Mouse (Mus musculus): Measurements from ENCODE around the gene Mdm2.
"Not testable (repeated sequence)": the region's sequence is repeated elsewhere in the genome, so short reads cannot be mapped to it uniquely, and the experiment has no call there.

The Mdm2 gene

GRCm38 (mm10) chr10:117710604-117711141 is at the start of gene Mdm2:
Mdm2 (minus strand) TSS chr10:117710758.
- DNase-seq (ENCODE audit: low read depth): peak; percentile 99

DNA sequence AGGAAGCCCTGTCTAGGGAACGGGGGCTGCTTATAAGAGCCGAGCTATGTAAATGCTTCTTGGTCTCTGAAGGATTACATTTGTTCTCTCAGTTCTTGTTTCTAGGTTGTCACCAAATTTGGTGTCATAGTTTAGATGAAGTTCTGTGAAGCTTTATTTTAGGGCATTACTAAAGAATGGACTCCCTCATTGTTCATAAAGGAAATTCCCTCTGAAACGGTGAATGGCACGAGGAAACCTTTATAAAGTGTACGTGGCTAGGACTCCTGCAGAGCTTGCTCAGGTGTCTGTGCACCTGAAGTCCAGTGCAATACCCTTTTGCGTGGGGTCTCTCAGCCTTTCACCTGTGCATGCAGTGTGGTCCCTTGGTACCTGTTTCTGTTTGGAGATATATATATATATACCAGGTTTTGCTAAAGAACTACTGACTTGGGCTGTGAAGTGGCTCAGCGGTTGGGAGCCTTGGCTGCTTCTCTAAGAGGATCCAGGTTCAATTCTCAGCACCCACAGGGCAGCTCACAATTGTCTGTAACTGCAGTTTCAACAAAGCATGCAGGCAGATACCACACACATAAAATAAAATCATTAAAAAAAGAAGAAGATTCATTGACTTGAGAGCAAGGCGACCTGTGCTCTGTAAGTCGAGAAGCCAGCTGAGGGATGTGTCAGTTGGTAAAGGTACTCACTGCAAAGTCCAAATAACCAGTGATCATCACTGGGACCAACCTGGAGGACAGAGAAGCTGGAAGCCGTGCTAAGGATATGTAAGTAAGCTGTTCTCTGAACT is 49.5 kb upstream of the Mdm2 start:
- DNase-seq (ENCODE audit: low read depth): no peak

DNA sequence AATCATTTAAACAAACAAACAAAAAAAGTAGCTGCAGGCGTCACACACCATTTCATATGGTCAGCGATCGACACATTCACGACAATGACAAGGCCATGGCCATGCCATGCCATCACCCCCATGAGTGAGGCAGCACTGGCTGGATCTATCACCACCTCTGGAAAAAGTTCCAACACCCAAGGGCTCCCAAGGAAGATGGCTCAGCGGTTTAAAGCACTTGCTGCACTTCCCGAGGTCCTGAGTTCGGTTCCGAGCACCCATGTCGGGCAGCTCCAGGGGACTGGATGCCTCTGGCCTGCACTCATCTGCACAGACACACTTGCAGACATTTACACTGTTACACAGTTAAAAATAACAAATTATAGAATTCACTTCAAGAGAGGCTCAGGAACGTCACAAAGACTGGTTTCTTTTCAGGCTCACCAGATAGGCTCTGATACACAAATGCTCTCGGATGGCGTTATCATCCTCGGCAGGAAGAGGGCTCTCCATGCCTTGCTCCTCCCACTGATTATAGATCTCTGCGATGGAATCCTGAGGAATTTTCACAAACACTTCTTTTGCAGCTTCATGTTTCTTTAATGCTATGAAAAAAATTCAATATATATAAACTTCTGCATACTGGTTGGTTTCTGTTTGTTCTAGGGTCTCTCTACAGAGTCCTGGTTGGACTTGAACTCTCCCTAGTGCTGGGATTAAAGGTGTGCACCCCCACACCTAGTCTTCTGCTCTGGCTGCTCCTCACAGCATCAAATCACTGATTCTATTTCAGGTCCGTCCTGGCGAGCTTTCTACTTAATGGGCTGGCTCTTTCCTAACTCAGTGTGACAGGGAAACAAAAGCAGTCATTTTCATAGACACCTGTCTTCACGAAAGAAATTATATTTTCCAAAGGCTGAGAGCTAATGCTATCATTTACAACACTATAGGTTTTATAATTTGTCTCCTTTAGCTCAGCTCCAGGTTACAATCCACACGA is 48.5 kb upstream of the Mdm2 start:
- DNase-seq (ENCODE audit: low read depth): no peak

DNA sequence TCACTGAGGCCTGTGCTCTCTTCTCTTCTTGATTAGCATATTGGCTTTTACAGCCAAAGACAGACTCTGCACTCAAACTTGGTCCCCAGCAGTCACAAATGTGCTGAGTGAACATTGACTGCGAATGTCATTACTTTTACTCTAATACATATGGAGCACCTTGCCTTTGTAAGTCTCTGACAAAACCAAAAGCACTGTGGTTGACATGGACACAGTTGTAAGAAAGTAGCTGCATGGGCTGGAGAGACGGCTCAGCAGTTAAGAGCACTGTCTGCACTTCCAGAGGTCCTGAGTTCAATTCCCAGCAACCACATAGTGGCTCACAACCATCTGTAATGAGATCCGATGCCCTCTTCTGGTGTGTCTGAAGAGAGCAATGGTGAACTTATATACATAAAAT is 47.8 kb upstream of the Mdm2 start:
- DNase-seq (ENCODE audit: low read depth): not testable (repeated sequence)

DNA sequence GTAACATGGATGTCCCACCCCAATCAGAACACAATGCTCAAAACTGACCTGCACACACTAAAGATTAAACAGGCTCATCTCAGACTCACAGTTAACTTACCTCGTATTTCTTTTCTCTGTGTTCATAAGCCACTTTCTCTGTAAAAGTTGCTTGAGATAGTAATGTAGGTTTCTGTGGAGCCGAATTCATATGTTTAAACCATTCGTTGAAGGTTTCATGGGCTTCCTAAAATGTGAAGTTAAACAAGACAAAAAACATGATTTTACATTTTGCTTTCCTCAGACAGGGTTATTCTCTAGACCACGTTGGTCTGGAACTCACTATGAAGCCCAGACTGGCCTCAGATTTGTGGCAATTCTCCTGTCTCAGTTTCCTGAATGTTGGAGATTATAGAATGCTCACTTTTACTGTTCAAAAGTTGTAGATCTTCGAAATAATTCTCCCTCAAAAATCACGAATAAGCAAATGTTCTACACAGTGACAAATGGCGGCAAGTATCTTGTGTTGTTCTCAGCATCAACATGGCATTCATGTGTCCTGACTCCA is 47.3 kb upstream of the Mdm2 start:
- no peak for DNase-seq (ENCODE audit: low read depth)

GRCm38 (mm10) chr10:117757259-117757658 is 46.7 kb upstream of the Mdm2 start:
- DNase-seq (ENCODE audit: low read depth): no peak

GRCm38 (mm10) chr10:117756784-117757183 is 46.2 kb upstream of the Mdm2 start:
- DNase-seq (ENCODE audit: low read depth): no peak

- DNase-seq (ENCODE audit: low read depth): no peak
Measured at GRCm38 (mm10) chr10:117755799-117756467, 45.4 kb upstream of the Mdm2 start.

- DNase-seq (ENCODE audit: low read depth): no peak
Measured at GRCm38 (mm10) chr10:117755086-117755798, 44.7 kb upstream of the Mdm2 start.

DNA sequence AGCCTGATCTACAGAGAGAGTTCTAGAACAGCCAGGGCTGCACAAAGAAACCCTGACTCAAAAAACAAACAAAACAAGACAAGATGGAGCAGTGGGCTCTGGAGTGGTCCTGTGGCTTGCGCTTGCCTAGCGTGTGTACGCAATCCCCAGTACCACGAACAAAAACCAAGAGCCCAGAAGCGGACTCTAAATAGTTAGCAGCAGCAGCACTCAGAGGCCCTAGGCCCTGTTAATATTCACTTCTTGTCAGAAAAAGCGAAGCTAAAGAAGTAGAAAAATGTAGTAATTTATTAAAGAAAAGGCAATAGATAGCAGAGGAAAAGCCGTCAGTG is 44.0 kb upstream of the Mdm2 start:
- no peak for DNase-seq (ENCODE audit: low read depth)

- no peak for DNase-seq (ENCODE audit: low read depth)
Measured at GRCm38 (mm10) chr10:117753711-117754608, 43.4 kb upstream of the Mdm2 start.

GRCm38 (mm10) chr10:117752851-117753647 is 42.5 kb upstream of the Mdm2 start:
- no peak for DNase-seq (ENCODE audit: low read depth)

GRCm38 (mm10) chr10:117752304-117752821 is 41.8 kb upstream of the Mdm2 start:
- no peak for DNase-seq (ENCODE audit: low read depth)

DNA sequence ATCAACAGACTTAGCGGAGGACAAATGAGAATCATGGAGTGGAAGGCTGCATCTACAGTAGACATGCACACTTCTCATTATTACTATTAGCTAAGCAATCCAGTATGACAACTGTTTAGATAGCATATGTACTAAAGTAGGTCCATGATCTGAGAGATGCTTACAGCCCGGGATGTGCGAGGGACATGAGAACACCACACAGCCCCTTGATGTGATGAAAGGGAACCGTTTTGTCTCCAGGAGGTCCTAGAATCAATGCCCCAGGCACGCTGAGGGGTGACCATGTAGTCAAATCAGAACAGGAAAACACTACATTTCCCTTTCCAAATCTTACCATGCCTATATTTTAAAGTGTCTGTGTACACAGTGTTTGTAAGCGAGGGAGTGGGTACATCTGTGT is 41.2 kb upstream of the Mdm2 start:
- DNase-seq (ENCODE audit: low read depth): no peak

DNA sequence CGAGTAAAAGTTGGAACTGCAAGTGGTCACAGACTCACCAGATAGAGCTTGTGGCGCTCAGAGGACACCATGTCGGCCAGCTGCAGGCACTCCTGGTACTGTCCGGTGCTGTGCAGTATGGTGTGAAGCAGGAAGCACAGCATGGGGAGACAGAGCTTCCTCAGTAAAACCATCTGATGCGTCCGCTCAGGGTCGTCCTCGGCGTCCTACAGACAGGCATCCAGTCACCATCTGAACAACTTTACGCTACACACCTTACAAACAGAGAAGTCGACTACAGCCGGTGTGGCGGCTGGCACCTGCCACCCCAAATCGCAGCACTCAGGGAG is 40.7 kb upstream of the Mdm2 start:
- DNase-seq (ENCODE audit: low read depth): no peak

- no peak for DNase-seq (ENCODE audit: low read depth)
Measured at GRCm38 (mm10) chr10:117750529-117751281, 40.1 kb upstream of the Mdm2 start.

DNA sequence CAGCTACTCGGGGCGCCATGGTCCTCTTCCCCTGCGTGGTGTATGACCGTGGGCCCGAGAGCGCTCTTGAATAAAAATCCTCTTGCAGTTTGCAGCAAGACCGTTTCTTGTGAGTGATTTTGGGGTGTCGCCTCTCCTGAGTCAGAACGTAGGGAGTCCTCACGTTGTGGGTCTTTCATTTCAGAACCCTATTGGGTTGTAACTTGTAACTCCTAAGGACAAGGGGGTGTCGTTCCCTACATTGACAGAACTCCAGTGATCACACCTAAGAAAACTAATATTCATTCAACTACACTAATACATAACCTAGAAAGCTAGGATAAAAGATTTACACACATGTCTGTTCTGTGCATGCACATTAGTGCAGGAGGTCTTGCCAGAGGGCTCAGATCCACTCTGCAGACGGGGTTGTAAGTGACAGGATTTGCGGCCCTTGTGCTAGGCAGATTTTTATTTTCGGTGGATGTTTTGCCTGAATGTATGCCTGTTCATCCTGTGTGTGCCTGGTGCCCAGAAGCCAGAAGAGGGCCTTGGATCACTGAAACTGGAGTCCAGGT is 39.3 kb upstream of the Mdm2 start:
- no peak for DNase-seq (ENCODE audit: low read depth)

DNA sequence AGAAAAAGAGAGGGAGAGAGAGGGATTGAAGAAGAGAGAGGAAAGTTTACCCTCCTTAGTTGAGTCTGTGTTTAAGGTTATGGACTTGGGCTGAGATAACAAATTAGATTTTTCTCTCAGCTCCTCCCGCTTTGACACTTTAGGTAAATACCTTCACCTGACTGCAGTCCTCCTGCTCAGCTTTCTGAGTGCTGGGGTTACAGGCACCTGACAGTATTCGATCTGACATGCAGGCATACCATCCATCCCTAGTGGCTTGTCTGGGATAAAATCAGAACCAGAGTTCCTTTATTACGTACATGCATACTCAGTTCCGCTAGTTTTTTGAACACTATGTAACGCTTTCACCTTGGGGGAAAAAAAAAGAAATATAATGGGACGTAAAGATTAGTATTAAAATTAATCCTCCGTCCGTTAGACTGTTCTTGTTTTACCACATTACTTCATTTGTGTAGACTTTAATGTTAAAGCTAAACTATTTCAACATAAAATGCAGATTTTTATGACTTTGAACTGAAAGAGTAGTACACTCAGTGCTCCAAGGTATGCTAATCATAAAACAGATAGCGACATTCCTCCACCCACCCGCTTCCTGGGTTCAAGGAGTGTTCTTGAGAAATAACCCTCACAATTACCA is 38.6 kb upstream of the Mdm2 start:
- no peak for DNase-seq (ENCODE audit: low read depth)
